Mouse (Mus musculus): ENCODE data around the gene Gzmd. TPM values are rescaled to one million over a fixed set of nuclear protein-coding genes. Genes with fewer than 3 reads are reported as not detected.
"Not testable (repeated sequence)": the region's sequence is repeated elsewhere in the genome, so short reads cannot be mapped to it uniquely, and the experiment has no call there.

Gzmd gene
- polyA plus RNA-seq, 1 experiment from 2014 or later: not detected

- H3K9ac ChIP-seq; ATAC-seq (ENCODE audit: insufficient number of reproducible peaks, insufficient read depth, low FRiP score, low TSS enrichment); H3K4me1 ChIP-seq; H3K9me3 ChIP-seq; H3K4me2 ChIP-seq (replicated peaks); H3K36me3 ChIP-seq; H3K4me3 ChIP-seq; H3K27me3 ChIP-seq; H3K27ac ChIP-seq: not testable (repeated sequence)
- WGBS: 89% methylated on average over 33 of the region's 33 CpGs
These were observed 16.7 kb downstream of the Gzmd start for GRCm38 (mm10) chr14:56115531-56116310.

GRCm38 (mm10) chr14:56105447-56106180, 26.8 kb downstream of the Gzmd start:
- WGBS: 86% methylated on average over 13 of the region's 13 CpGs
- no peak for ATAC-seq (ENCODE audit: insufficient number of reproducible peaks, insufficient read depth, low FRiP score, low TSS enrichment)
- Histone ChIP-seq H3K27me3 (0 out of 2 replicates have a peak, but pooled peaks cover 3% of the 10 kb centered on the region), H3K27ac (no peak overlapping the region), H3K4me2 (replicated peaks) (no peak overlapping the region), H3K9me3 (no peaks in the 10 kb centered on the region), H3K4me1 (no peaks in the 10 kb centered on the region), H3K36me3 (no peaks in the 10 kb centered on the region), H3K9ac (no peak overlapping the region), H3K4me3 (no peak overlapping the region)

GRCm38 (mm10) chr14:56105016-56105415, 27.4 kb downstream of the Gzmd start:
- 87% methylated on average over 5 of the region's 5 CpGs for WGBS
- no peaks in the 10 kb centered on the region for H3K4me1 ChIP-seq
- no peak overlapping the region for H3K27ac ChIP-seq

GRCm38 (mm10) chr14:56103452-56103851, 29.0 kb downstream of the Gzmd start:
- Histone ChIP-seq H3K4me3 (no peak overlapping the region), H3K36me3 (no peaks in the 10 kb centered on the region), H3K27ac (no peak overlapping the region), H3K9ac (no peak overlapping the region), H3K4me2 (replicated peaks) (no peak overlapping the region), H3K27me3 (0 out of 2 replicates have a peak, but pooled peaks cover 3% of the 10 kb centered on the region), H3K4me1 (no peaks in the 10 kb centered on the region), H3K9me3 (no peaks in the 10 kb centered on the region)
- WGBS: 66% methylated on average over 3 of the region's 3 CpGs
- no peak for ATAC-seq (ENCODE audit: insufficient number of reproducible peaks, insufficient read depth, low FRiP score, low TSS enrichment)

More at GRCm38 (mm10) chr14:56105016-56105415, 27.4 kb downstream of the Gzmd start:
- Histone ChIP-seq H3K4me3 (no peak overlapping the region), H3K9ac (no peak overlapping the region), H3K27me3 (0 out of 2 replicates have a peak, but pooled peaks cover 3% of the 10 kb centered on the region), H3K36me3 (no peaks in the 10 kb centered on the region), H3K9me3 (no peaks in the 10 kb centered on the region), H3K4me2 (replicated peaks) (no peak overlapping the region)
- no peak for ATAC-seq (ENCODE audit: insufficient number of reproducible peaks, insufficient read depth, low FRiP score, low TSS enrichment)

GRCm38 (mm10) chr14:56102386-56102785, 30.0 kb downstream of the Gzmd start, which contains the start of gene Ctsg:
Gene Ctsg, minus strand, starts transcription at chr14:56102574.
- Histone ChIP-seq H3K36me3 (no peaks in the 10 kb centered on the region), H3K27ac (no peak within 1 kb of the TSS), H3K4me1 (no peaks in the 10 kb centered on the region), H3K4me2 (replicated peaks) (no peak within 1 kb of the TSS), H3K4me3 (no peak within 1 kb of the TSS), H3K9ac (no peak within 1 kb of the TSS), H3K27me3 (0 out of 2 replicates have a peak, but pooled peaks cover 3% of the 10 kb centered on the region), H3K9me3 (no peaks in the 10 kb centered on the region)
- ATAC-seq (ENCODE audit: insufficient number of reproducible peaks, insufficient read depth, low FRiP score, low TSS enrichment): no peak
- 75% methylated on average over 10 of the region's 10 CpGs for WGBS

GRCm38 (mm10) chr14:56098940-56099339, 33.5 kb downstream of the Gzmd start:
- Histone ChIP-seq H3K4me1 (no peaks in the 10 kb centered on the region), H3K36me3 (no peaks in the 10 kb centered on the region), H3K9me3 (no peaks in the 10 kb centered on the region), H3K9ac (no peak overlapping the region), H3K4me3 (no peak overlapping the region), H3K27me3 (no peaks in the 10 kb centered on the region), H3K27ac (no peak overlapping the region), H3K4me2 (replicated peaks) (no peak overlapping the region)
- ATAC-seq (ENCODE audit: insufficient number of reproducible peaks, insufficient read depth, low FRiP score, low TSS enrichment): no peak
- WGBS: 84% methylated on average over 4 of the region's 4 CpGs

GRCm38 (mm10) chr14:56097597-56097996, 34.8 kb downstream of the Gzmd start:
- Histone ChIP-seq H3K9me3 (no peaks in the 10 kb centered on the region), H3K4me3 (no peak overlapping the region), H3K4me2 (replicated peaks) (no peak overlapping the region), H3K27me3 (no peaks in the 10 kb centered on the region), H3K27ac (no peak overlapping the region), H3K9ac (no peak overlapping the region), H3K4me1 (no peaks in the 10 kb centered on the region), H3K36me3 (no peaks in the 10 kb centered on the region)
- 77% methylated on average over 1 of the region's 1 CpGs for WGBS
- no peak for ATAC-seq (ENCODE audit: insufficient number of reproducible peaks, insufficient read depth, low FRiP score, low TSS enrichment)

- no peak overlapping the region for H3K27ac ChIP-seq
- H3K9ac ChIP-seq: no peak overlapping the region
- no peak overlapping the region for H3K4me2 ChIP-seq (replicated peaks)
- H3K27me3 ChIP-seq: no peaks in the 10 kb centered on the region
- WGBS: 75% methylated on average over 2 of the region's 2 CpGs
- H3K9me3 ChIP-seq: no peaks in the 10 kb centered on the region
- H3K36me3 ChIP-seq: no peaks in the 10 kb centered on the region
- ATAC-seq (ENCODE audit: insufficient number of reproducible peaks, insufficient read depth, low FRiP score, low TSS enrichment): no peak
- H3K4me1 ChIP-seq: no peaks in the 10 kb centered on the region
- no peak overlapping the region for H3K4me3 ChIP-seq
These were observed 39.1 kb downstream of the Gzmd start for GRCm38 (mm10) chr14:56093353-56093752.

GRCm38 (mm10) chr14:56086711-56087110, 45.7 kb downstream of the Gzmd start:
- H3K36me3 ChIP-seq: no peaks in the 10 kb centered on the region
- no peak overlapping the region for H3K4me2 ChIP-seq (replicated peaks)
- 70% methylated on average over 3 of the region's 3 CpGs for WGBS
- no peaks in the 10 kb centered on the region for H3K27me3 ChIP-seq
- no peak overlapping the region for H3K27ac ChIP-seq
- no peak for ATAC-seq (ENCODE audit: insufficient number of reproducible peaks, insufficient read depth, low FRiP score, low TSS enrichment)
- no peaks in the 10 kb centered on the region for H3K9me3 ChIP-seq
- H3K4me3 ChIP-seq: no peak overlapping the region
- no peaks in the 10 kb centered on the region for H3K4me1 ChIP-seq
- H3K9ac ChIP-seq: no peak overlapping the region

- no peaks in the 10 kb centered on the region for H3K36me3 ChIP-seq
- 91% methylated on average over 2 of the region's 2 CpGs for WGBS
- no peaks in the 10 kb centered on the region for H3K4me1 ChIP-seq
- H3K27ac ChIP-seq: no peak within 1 kb of the TSS
- ATAC-seq (ENCODE audit: insufficient number of reproducible peaks, insufficient read depth, low FRiP score, low TSS enrichment): no peak
- no peak within 1 kb of the TSS for H3K9ac ChIP-seq
- no peak within 1 kb of the TSS for H3K4me3 ChIP-seq
- H3K4me2 ChIP-seq (replicated peaks): no peak within 1 kb of the TSS
- H3K27me3 ChIP-seq: no peaks in the 10 kb centered on the region
- no peaks in the 10 kb centered on the region for H3K9me3 ChIP-seq
These were observed 47.2 kb downstream of the Gzmd start, which contains the start of gene Mcpt8 for GRCm38 (mm10) chr14:56085167-56085566. Gene Mcpt8, minus strand, starts transcription at chr14:56085273.

GRCm38 (mm10) chr14:56082016-56082415, 50.4 kb downstream of the Gzmd start:
- Histone ChIP-seq H3K36me3 (no peaks in the 10 kb centered on the region), H3K4me2 (replicated peaks) (no peak overlapping the region), H3K9ac (no peak overlapping the region), H3K9me3 (no peaks in the 10 kb centered on the region), H3K27ac (no peak overlapping the region), H3K4me1 (no peaks in the 10 kb centered on the region), H3K4me3 (no peak overlapping the region), H3K27me3 (no peaks in the 10 kb centered on the region)
- ATAC-seq (ENCODE audit: insufficient number of reproducible peaks, insufficient read depth, low FRiP score, low TSS enrichment): no peak
- 90% methylated on average over 4 of the region's 4 CpGs for WGBS
